Mouse (Mus musculus) lung, postnatal 36 days (tissue): ENCODE data around the gene Golga2.
A peak's percentile ranks its signal among the peaks of the same experiment; 100 is the strongest.

ENCODE experiments used
- DNase-seq: peaks from one replicate; pipeline ENCODE4 v3.0.0; 2022; ENCODE audit warnings: mixed read lengths

Gene Golga2

DNA sequence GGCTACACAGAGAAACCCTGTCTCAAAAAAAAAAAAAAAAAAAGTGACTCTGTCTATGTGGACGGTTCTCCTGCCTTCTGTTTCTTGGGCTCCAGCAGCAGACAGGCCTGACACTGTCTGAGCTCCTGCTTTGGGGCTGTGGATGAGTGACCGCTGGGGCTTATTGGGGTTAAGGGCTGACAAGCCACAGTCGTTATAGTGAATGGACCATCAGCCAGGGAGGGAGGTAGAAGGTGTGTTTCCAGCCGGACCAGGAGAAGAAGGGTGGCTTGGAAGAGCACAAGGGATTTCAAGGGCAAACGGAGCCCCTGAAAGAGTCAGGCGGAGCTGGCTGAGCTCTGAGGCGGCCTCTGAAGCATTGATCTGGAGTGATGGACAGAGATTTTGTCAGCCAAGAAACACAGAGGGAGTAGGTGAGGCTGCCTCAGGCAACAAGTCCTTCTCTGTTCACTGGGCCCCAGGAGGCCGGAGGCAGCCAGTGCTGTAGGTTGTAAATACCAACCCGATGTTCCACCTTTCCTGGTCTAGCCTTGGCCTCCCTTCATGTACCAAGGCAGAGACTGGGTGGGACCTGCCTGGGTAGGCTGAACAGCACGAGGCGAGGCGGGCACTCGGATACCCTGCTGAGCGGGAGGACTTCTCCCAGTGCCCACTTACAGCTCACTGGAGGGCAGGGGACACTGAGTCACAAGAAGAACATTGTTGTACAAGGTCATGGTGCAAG lies 57.6 kb downstream of the Golga2 start:
- no peak for DNase-seq

- no peak for DNase-seq
These were observed 59.8 kb downstream of the Golga2 start for GRCm38 (mm10) chr2:32347019-32347418.

GRCm38 (mm10) chr2:32348311-32348710 lies 61.1 kb downstream of the Golga2 start:
- DNase-seq: no peak

DNA sequence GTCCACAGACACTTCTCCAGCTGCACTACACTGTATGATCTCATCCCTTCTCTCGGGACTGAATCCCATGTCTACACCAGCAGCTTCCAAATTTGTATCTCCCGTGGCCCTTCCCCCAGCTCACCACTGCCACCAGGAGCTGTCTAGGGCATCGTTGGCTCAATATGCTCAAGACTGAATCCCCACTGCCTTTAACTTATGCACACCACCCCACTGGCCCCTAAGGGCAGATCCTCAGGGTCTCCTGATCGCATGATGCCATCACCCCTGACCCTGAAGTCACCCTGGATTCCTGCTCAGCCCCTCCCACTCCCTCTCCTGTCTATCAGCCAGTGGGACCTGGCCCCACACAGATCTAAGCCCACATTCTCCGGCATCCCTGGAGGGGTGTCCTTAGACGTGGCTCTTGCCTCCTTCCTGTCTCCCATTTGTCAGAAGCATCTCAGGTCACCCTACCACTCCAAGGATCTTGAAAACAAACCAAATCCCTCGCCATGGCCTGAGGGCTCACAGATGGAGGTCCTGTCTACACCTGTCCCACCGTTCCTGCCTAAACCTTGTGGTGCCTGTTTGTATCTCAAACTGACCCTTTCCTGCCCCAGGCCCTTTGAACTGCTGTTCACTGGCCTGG lies 62.6 kb downstream of the Golga2 start:
- DNase-seq: no peak

DNA sequence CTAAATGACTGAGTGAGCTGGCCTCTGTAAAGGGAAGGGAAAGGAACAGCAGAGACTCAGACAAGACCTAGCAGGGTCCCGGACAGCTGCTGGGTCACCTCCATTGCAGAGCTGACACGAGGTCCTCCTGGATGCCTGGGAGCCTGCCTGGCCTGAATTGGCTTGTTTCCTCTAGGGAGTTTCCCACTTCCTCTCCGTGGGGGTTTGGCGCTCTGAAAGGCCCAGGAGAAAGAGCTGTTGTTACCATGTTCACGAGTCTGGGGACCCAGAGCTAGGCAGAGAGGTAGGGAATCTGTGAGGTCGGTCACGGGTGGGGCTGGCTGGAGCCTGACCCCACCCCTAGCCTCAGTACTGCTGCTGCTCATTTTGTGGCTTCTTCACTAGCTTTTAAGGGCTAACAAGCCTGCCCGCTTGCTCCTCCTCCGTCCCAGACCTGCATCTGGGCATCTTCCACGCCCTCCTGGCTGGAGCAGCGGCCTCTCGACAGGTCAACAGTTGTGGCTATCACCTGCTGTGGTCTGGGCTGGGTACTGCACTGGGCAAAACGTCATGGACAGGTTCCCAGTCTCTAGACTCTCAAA lies 63.4 kb downstream of the Golga2 start:
- no peak for DNase-seq

DNA sequence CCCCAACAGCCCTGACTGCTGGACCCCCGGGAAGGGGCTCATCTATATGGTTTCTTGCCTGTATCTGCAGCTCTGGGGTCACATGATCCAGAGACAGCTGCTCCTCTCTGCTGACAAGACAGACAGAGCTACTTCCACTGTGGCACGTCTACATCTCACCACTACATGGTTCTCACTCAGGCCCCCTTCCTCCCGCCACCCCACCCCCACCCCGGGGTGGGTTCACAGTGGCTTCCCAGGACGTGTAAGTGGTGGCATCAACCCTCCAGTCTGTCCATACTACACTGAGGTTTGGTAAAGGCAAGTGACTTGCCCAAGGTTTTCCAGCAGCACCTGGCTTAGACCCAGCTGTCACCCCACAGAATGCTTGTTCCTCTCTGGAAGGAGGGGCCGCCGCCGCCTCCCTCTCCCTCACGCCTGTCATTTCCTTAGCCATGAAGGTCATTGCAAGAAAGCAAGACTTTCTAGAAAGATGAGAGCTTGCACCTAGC lies 64.3 kb downstream of the Golga2 start:
- no peak for DNase-seq

GRCm38 (mm10) chr2:32352151-32353006 lies 65.2 kb downstream of the Golga2 start, which contains the start of gene Ciz1:
Gene Ciz1 (plus strand): TSS chr2:32352327.
- DNase-seq: no peak

GRCm38 (mm10) chr2:32353007-32353542 lies 65.9 kb downstream of the Golga2 start, which contains the start of gene Dnm1:
Gene Dnm1 (minus strand): TSS chr2:32353338.
- peak; percentile 92 for DNase-seq

GRCm38 (mm10) chr2:32353836-32354235 lies 66.7 kb downstream of the Golga2 start:
- no peak for DNase-seq

DNA sequence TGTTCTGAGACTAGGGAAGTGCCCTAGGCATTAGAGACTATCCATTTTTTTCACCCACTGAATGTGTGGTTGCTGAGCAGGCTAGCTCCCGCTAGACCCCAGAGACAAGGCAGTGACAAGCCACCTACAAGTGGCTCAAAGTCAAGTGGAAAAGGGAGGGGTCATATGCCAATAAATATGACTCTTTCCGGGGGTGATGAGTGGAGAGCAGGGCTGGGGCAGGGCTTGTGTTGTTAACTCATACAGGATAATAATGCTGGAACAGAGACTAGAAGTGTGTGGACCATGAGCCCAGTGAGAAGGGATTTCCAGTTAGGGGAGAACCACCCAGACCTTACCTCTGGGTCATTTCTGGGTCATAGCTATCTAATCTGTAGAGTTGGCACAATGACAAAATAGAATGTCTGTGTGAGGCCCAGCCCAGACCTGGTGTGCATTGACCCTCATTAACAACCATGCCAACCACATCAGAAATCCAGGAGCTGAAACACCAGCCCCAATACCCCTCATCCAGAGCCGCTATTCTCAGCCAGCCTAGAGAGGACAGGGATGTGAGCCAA lies 67.2 kb downstream of the Golga2 start:
- no peak for DNase-seq

DNA sequence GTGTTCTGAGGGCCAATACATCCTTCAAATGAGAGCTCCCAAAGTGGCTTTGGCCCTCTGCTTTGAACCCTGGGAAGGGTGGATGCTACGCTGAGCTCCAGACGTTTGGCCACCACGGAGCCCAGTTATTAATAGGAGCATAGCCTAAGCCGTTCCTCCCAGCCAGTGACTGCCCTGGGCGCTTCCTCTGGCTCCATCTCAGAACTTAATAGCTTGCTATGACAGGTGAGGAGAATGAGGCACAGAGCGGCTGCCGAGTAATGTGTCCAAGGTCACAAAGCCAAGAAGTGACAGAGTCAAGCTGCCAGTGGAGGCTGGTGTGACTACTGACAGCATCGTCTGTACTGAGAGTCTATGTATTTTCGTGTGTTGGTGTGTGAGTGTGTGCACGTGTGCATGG lies 69.0 kb downstream of the Golga2 start:
- no peak for DNase-seq
